In genomic region chr6:98994104-98994787, GRCm38 (mm10) we compare ENCODE assay signal across 7 mouse cellular contexts.
DNase-seq lines count a peak whose midpoint lies in the region; ATAC-seq and TF ChIP-seq lines count a peak whose summit lies in the region.

No protein-coding gene starts in this region.

- 76% methylated on average over 21 of the region's 21 CpGs for WGBS in lung, embryonic 14.5 days
- 76% methylated on average over 21 of the region's 21 CpGs for WGBS in heart, embryonic 16.5 days
- 17% methylated on average over 21 of the region's 21 CpGs for WGBS in neural tube, embryonic 13.5 days

- peak; percentile 41 for DNase-seq in lung, embryonic 14.5 days
- DNase-seq in lung, postnatal 25 days (ENCODE audit: low spot score): no peak
- DNase-seq in cerebellum, postnatal 10 days: peak; percentile 57 to 77

- no peak overlapping the region for H3K4me3 ChIP-seq in lung, embryonic 14.5 days (ENCODE audit: low read depth, low read length)
- no peak overlapping the region for H3K4me3 ChIP-seq in heart, embryonic 16.5 days (ENCODE audit: low read length)
- H3K4me3 ChIP-seq in neural tube, embryonic 13.5 days: no peak overlapping the region

- no peak overlapping the region for H3K9ac ChIP-seq in lung, embryonic 14.5 days
- no peak overlapping the region for H3K9ac ChIP-seq in heart, embryonic 16.5 days (ENCODE audit: low read length)
- H3K9ac ChIP-seq in neural tube, embryonic 13.5 days: 0 out of 2 replicates have a peak overlapping the region, but pooled peaks have one; percentile 45

- no peaks in the 10 kb centered on the region for H3K9me3 ChIP-seq in lung, embryonic 14.5 days (ENCODE audit: low read depth, low read length)
- H3K9me3 ChIP-seq in heart, embryonic 16.5 days (replicated peaks; ENCODE audit: control insufficient read depth, low read length): no peaks in the 10 kb centered on the region
- no peaks in the 10 kb centered on the region for H3K9me3 ChIP-seq in neural tube, embryonic 13.5 days

- no peak for TF ChIP-seq CTCF in lung, embryonic 14.5 days (IDR thresholded peaks at IDR 0.05; ENCODE audit: low read depth)

- H3K27me3 ChIP-seq in lung, embryonic 14.5 days (ENCODE audit: insufficient read depth, low read length): no peaks in the 10 kb centered on the region
- no peaks in the 10 kb centered on the region for H3K27me3 ChIP-seq in heart, embryonic 16.5 days (ENCODE audit: control insufficient read depth, insufficient read depth, low read length)
- no peaks in the 10 kb centered on the region for H3K27me3 ChIP-seq in neural tube, embryonic 13.5 days

- H3K27ac ChIP-seq in lung, embryonic 14.5 days (ENCODE audit: low read depth): no peak overlapping the region
- H3K27ac ChIP-seq in heart, embryonic 16.5 days (ENCODE audit: low read length): peak overlapping the region; percentile 62
- peak overlapping the region; percentile 84 for H3K27ac ChIP-seq in neural tube, embryonic 13.5 days (replicated peaks)

- H3K36me3 ChIP-seq in lung, embryonic 14.5 days (ENCODE audit: insufficient read depth): no peaks in the 10 kb centered on the region
- 0 out of 2 replicates have a peak, but pooled peaks cover 3% of the 10 kb centered on the region for H3K36me3 ChIP-seq in heart, embryonic 16.5 days (ENCODE audit: control insufficient read depth, insufficient read depth)
- no peaks in the 10 kb centered on the region for H3K36me3 ChIP-seq in neural tube, embryonic 13.5 days

- ATAC-seq in lung, embryonic 14.5 days (ENCODE audit: insufficient read depth): no peak
- no peak for ATAC-seq in heart, embryonic 16.5 days (replicated peaks; ENCODE audit: extremely low read depth, insufficient read depth, low FRiP score)
- ATAC-seq in neural tube, embryonic 13.5 days (ENCODE audit: low read depth): peak; percentile 89
- ATAC-seq in activated CD4-positive, CD25-positive, alpha-beta regulatory T cell, adult 4 months: no peak
- no peak for ATAC-seq in erythroid progenitor cell, adult 5-6 weeks (replicated peaks; ENCODE audit: low FRiP score, poor library complexity, severe bottlenecking)

- H3K4me2 ChIP-seq in lung, embryonic 14.5 days: no peak overlapping the region
- no peak overlapping the region; the same call in 1 of the 2 replicates for H3K4me2 ChIP-seq in heart, embryonic 16.5 days (ENCODE audit: low read depth, low read length)
- H3K4me2 ChIP-seq in neural tube, embryonic 13.5 days: peak overlapping the region; percentile 35

- H3K4me1 ChIP-seq in lung, embryonic 14.5 days (ENCODE audit: insufficient read depth): 0 out of 2 replicates have a peak, but pooled peaks cover 17% of the 10 kb centered on the region
- peaks cover 52% of the 10 kb centered on the region for H3K4me1 ChIP-seq in heart, embryonic 16.5 days (ENCODE audit: control insufficient read depth, insufficient read depth, low read length)
- H3K4me1 ChIP-seq in neural tube, embryonic 13.5 days (replicated peaks): peaks cover 72% of the 10 kb centered on the region
